Mouse (Mus musculus): Measurements from ENCODE around the gene Irf1.

The Irf1 gene

DNA sequence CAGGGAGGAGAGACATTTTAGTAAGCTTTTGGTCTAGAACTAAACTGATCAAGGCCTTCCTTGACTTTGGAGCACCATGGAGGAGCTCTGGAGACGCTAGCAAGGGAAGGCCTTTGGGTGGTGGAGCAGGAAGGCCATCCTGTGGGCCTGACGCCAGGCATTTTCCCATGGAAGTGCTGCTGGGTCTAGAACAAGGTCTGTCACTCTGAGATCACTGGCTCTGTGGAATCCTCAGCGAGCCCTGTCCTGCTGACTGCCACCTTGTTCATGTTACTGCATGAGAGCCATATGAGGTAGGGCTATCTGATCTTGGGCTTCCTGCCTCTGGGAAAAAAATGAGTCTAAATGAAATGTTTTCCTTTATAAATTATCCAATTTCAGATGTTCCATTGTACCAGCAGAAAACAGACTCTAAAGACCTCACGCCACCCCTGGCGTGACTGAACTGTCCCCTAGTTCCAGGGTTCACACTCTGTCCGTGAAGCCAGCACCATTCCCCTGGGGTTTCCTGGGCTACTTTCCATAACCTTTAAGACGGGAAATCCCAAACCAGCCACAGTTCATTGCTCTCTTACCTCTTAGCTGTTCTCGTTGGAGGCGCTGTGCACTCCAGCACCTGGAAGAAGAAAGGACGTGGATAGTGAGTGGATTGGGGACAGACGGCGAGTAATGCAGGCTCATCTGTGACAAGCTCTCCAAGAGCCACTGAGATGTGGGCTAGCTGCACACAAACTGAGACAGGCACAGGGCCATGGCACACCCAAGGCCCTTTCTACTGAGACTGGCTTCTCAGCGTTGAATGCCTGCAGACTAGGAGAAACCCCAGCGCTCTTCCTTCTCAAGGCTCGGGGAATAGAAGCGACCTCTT, 43.4 kb downstream of the Irf1 start:
- DNase-seq = no peak

DNA sequence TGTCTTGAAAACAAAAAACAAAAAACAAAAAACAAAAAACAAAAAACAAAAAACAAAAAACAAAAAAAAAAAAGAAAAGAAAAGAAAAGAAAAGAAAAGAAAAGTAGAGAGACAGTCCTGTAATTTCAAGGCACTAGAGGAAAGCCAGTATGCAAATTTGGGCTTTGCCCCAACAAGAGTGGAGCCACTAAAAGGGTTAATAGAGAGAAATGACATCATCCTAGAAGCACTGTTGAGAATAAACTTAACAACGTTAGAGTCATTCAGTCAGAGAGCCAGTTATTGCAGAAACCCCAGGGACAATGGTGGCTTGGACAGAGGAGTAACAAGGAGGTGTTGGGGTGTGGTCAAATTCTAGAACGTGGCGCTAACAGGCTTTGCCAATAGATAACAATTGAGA, 45.0 kb downstream of the Irf1 start:
- DNase-seq = no peak

DNA sequence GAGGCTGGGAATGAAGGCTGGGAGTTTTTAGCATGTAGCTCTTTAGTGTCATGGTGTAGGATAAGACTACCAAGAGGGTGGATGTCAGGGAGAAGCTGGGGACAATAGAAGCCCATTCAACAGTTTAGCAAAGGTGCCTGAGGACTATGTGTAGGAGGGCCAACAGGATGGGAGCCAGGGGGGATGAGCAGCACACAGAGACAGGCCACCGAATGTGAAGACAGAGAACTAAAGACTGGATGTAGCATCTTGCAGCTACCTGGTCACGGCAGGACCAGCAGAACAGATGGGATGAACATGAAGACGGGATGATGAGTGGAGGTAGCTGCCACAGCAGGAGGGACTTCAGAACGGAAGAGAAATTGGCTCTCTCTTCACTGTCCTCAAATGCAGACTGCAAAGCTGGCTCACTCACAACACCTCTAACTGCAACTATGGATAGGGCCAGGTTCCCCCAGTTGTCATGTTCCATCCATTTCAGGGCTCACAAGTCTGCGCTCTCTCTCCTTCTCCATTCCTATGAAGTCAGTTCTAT, 47.1 kb downstream of the Irf1 start:
- no peak for DNase-seq

DNA sequence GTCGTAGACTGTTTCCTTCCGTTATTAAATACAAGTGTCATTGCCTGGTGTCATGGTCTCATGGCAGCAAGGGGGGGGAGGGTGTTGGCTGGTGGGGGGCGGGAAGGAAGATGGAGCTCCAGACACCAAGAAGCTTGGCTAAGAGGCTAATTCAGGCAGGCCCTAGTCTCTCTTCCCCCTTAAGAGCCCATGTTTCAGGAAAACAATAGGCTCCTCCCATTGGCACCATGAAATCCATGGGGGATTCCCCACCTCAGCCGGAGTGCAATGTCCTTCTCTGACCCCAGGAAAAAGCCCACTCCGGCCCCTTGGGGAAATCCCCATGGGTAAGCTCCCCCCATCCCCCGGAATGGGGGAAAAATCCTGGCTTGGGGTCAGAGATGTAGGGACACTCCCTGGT, 49.0 kb downstream of the Irf1 start:
- no peak for DNase-seq

DNA sequence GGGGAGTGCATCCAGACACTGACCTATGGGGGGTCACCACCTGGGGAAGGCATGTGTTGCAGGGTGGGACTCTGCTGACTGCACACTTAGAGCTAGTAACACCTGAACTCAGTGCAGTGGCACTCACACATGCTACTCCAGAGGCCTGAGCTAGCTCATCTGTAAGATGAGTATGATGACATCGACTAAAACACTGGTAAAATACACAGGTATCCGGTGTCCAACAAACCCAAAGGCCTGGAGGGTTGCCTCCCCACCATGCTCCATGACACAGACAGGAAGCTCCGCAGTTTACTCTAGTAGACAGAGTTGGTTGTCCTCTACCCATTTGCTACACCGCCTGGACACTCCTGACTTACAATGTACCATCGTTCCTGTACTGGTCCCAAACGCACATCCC, 49.7 kb downstream of the Irf1 start:
- no peak for DNase-seq

DNA sequence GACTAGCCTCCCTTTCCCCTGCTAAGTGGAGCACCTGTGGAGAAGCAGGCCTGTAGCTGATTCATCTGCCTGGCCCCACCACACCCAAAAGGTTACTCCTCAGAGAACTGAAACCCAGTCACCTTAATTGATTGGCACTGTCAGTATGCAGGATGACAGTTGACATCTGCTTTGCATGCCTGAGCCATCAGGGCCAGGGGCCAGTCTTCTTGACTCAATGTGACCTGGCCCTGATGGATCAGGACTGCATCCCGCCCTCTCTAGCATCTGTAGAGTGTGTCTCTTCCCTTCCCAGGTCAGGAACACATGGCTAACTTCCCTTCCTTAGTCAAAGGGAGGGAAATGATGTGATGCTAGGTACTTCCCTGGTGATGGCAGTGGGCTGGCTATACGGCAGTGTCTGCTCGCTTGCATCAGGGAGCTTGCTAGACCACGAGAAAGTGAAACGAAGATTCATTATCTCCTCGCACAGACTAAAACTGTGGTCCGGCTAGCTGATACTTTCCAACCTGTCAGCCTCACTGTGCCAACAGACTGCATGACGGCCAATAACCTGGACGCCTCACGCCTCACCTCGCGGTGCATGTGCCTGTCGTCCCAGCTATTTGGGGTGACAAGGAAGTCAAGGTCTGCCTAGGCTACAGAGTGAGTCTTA, 50.8 kb downstream of the Irf1 start:
- no peak for DNase-seq

DNA sequence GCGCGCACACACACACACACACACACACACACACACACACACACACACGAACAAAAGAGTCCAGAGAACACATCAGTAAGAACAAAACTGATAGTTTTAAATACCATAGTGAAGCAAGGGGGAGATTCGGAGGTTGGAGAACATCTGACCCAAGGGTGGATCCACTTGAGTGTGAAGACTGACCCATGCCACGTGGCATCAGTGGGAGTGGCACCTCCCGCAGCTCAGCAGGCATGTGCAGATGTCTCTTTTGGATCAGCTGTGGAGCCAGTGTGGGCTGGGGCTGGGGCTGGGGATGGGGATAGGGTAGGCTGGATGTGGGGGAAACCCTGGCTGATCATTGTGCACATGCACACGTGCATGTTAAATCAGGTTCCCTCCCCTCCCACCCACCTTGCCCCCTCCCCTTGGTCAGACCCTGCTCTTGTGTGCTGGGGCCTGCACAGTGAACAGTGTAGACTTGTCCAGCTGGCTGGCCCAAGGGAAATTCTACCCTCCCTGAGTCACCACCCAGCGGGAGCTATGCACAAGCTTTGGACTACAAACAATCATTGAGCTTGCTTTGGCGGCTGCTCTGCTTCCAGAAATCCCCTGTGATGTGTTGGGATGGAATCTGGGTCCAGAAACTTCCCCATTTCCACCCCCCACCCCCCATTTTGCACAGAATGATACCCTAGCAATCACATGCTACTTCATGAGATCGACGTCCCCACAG, 51.6 kb downstream of the Irf1 start:
- no peak for DNase-seq

DNA sequence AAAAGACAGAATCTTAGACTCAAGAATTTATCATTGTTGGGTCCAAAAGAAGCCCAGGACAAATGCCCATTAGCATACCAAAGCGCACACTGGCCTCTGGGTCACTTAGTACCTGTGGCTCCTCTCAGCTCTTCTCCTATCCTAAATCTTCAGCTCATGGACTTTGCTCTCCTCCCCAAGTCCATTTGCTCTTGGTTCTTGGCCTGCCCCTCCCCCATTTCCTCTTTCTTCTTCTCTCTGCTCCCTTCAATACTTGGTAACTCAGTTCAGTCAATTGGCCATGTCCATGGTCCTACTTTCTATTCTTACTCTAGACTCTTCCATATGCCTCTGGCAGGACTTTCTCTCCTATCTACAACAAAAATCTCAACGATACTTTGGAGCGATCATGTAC, 52.1 kb downstream of the Irf1 start:
- DNase-seq = no peak

DNA sequence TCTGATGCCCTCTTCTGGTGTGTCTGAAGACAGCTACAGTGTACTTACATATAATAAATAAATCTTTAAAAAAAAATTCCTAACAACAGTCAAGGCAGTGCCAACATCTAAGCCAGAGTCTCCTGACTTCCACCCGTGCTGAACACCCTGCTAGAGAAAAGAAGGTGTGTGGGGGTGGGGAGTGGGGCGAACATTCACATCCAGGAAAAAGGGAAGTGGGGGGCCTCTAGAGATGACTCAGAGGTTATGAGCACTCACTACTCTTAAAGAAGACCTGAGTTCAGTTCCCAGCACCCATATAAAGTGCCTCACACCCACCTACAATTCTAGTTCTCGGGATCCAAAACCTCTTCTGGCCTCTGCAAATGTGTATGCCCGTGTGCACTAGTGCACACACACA, 55.6 kb downstream of the Irf1 start:
- no peak for DNase-seq

Measured in thymus, postnatal 36 days (tissue).